Mouse (Mus musculus) kidney, adult 18-20 months (tissue): Measurements from ENCODE around the gene Ntm.

Experiments
- DNase-seq: peaks from one replicate; pipeline ENCODE4 v3.0.0; 2021

Gene Ntm

GRCm38 (mm10) chr9:29389224-29389623 is 573.7 kb downstream of the Ntm start:
- no peak for DNase-seq

GRCm38 (mm10) chr9:29387136-29387535 is 575.8 kb downstream of the Ntm start:
- DNase-seq = no peak

GRCm38 (mm10) chr9:29377172-29378002 is 585.6 kb downstream of the Ntm start:
- no peak for DNase-seq

- DNase-seq = no peak
Measured at GRCm38 (mm10) chr9:29371341-29371740, 591.6 kb downstream of the Ntm start.

- DNase-seq = no peak
Measured at GRCm38 (mm10) chr9:29369621-29370020, 593.3 kb downstream of the Ntm start.

- DNase-seq = no peak
Measured at GRCm38 (mm10) chr9:29368291-29368690, 594.6 kb downstream of the Ntm start.

- no peak for DNase-seq
Measured at GRCm38 (mm10) chr9:29357796-29358195, 605.1 kb downstream of the Ntm start.

GRCm38 (mm10) chr9:29342303-29342702 is 620.6 kb downstream of the Ntm start:
- DNase-seq = no peak

- DNase-seq = no peak
Measured at GRCm38 (mm10) chr9:29341292-29341691, 621.6 kb downstream of the Ntm start.

- no peak for DNase-seq
Measured at GRCm38 (mm10) chr9:29335671-29336070, 627.3 kb downstream of the Ntm start.

- no peak for DNase-seq
Measured at GRCm38 (mm10) chr9:29332296-29333090, 630.4 kb downstream of the Ntm start.

GRCm38 (mm10) chr9:29330486-29330885 is 632.5 kb downstream of the Ntm start:
- DNase-seq = no peak

GRCm38 (mm10) chr9:29326283-29326682 is 636.7 kb downstream of the Ntm start:
- no peak for DNase-seq

- DNase-seq = no peak
Measured at GRCm38 (mm10) chr9:29325137-29325536, 637.8 kb downstream of the Ntm start.

GRCm38 (mm10) chr9:29319197-29319596 is 643.7 kb downstream of the Ntm start:
- no peak for DNase-seq

- no peak for DNase-seq
Measured at GRCm38 (mm10) chr9:29318676-29319162, 644.2 kb downstream of the Ntm start.

GRCm38 (mm10) chr9:29317623-29318022 is 645.3 kb downstream of the Ntm start:
- no peak for DNase-seq

GRCm38 (mm10) chr9:29315842-29316241 is 647.1 kb downstream of the Ntm start:
- no peak for DNase-seq

GRCm38 (mm10) chr9:29306961-29307360 is 656.0 kb downstream of the Ntm start:
- no peak for DNase-seq

GRCm38 (mm10) chr9:29298340-29298739 is 664.6 kb downstream of the Ntm start:
- DNase-seq = no peak

GRCm38 (mm10) chr9:29296752-29297151 is 666.2 kb downstream of the Ntm start:
- DNase-seq = no peak

GRCm38 (mm10) chr9:29288003-29288704 is 674.8 kb downstream of the Ntm start:
- no peak for DNase-seq

GRCm38 (mm10) chr9:29285144-29285543 is 677.8 kb downstream of the Ntm start:
- DNase-seq = no peak
